Mouse (Mus musculus) retina, postnatal 1 day (tissue): ENCODE data around the gene Tmem56.
A peak's percentile ranks its signal among the peaks of the same experiment; 100 is the strongest.

ENCODE experiments used
- DNase-seq: peaks from one replicate; pipeline ENCODE4 v3.0.0-alpha.2; 2012

Gene Tmem56

DNA sequence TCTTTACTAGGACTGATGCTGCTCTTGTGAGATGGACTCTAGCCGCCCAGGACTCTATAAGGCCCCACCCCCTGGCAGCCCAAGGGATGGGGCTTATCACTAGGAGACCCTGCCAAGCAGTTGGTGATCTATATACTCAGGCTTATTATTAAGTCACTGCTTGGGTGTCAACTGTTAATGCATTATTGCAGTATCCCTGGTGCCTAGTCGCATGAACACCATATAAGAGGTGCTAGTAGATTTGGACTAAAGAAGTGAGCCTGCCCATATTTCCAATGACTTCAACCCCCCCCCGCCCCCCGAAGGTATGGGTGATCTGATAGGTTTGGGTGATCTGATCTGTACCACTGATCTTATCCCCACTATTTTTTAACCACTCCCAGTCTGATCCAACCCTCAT is at the start of gene Tmem56:
TSS of gene Tmem56 (minus strand) at position 101 of the 400 bp plus-strand sequence.
- no peak for DNase-seq

DNA sequence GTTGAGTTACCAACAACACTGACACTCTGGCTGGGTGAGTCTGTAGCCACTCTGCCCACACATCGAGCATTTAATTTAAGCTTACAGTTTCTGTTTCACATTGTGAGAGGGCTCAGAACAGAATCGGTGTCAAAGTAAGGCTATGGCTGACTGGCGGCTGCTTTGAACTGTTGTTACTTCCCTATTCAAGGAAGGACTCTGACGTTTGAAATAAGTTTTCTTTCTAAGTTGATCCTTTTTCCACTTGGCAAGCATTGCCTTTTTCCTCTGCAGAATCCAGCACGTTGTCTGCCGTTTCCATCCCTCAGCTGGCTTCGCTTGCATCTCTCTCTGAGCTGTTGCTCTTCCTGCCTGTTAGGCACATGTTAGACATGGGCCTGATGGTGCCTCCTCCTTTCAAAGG is 47.3 kb upstream of the Tmem56 start:
- no peak for DNase-seq

DNA sequence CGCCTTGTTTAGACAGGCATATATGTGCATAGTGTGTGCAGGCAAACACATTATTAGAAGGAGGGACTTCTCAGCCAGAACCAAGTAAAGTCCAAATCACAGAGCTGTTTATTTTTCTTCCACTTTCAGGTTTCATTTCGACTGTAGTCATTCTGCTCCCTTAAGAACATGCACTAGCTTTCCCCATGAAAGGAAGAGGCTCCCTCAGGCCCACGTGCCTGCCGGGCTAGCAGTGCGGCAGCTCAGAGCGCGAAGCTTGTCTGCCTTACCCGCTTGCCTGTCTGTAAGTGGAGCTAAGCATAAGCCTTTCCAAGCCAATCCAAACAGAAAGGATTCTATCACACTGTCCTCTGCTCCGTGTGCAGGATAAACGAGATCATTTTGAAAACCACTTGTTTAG is 46.7 kb upstream of the Tmem56 start:
- no peak for DNase-seq

DNA sequence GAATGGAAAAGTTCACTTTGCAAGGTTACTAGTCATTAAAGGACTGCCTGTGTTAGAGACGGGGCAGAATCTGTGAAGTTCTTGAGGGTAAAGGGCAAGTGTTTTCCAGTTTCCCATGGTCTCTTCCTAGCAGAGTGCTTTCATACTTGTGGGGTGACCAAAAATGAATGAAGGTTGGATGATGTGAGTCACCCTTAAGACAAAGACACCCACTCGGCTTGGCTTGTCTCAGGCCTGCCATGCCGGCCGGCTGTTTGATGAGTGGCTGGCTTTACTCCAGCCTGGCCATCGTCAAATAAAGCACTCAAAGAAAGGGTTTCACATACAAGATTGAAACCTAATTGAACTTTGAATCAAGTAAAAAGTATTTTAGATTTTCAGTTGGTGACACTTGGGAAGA is 44.5 kb upstream of the Tmem56 start:
- no peak for DNase-seq

DNA sequence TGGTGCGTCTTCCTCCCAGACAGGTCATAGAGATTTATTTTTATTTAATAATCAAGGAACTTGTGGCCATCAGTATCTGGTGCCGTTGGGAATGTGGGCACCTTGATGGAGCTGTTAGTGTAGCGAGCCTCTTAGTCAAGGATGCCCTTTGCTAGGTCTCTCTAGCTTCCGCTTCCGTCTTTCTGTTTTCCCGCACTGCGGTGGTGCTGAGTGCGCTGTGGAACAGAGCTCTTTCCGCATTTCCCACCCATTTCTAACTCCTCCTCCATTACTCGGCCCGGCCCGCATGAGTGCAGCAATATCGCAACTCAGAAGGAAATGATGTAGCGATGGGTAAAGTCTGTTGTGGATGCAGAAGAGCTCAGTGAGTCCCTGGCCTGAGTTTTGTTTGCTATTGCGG is 40.5 kb upstream of the Tmem56 start:
- DNase-seq = no peak

DNA sequence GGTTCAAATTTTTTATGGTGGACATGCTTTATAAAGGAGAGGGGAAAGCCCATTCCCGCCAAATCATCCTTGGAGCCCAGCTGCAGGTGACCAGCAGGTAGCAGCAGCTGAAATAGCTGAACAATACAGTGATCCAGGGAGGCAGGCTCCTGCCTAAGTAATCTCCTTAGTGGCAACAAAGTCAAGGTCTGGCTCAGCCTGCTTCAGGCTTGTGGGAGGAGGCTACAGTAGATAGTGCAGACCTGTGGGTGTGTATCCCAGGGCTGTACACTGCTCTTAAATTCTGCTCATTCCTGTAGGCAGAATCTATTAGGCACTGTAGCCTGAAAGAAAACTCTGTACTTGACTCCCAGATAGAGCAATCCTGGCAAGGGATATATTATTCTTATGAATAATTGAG is 38.0 kb upstream of the Tmem56 start:
- no peak for DNase-seq

DNA sequence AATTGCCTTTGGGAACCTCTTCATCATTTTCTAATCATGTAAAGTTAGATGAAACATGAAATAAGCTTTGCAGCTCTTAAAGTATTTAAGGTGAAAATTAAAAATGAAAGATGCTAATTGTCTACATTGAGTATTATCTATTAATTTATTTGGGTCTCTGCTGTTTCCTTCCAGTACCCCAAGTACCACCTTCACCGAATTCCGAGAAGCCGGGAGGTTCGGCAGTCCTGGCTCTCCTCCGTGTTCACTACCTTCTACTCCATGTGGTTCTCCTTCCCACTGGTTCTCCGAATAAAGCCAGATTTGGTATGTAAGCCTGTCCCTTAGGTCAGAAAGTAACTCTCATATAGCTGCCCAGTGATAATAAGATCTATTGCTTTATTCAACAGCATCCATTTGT is 37.0 kb upstream of the Tmem56 start:
- no peak for DNase-seq

DNA sequence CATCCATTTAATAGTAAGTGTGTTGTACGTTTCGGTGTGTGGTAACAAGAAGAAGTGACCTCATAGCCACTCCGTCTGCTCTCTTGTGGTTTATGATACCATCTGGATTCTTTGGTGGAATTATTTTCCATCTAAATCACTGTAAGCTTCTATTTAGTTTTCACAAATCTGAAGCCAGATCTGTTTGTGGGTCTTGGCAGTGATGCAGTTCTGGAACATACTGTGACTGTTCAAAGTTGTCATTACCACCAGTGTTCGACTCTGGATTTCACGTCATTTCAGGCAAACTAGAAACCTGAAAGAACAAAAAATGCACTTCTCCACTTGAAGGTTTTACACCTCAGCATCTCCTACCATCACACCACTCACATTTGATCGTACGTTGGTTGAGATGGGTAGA is 32.6 kb upstream of the Tmem56 start:
- DNase-seq = no peak

DNA sequence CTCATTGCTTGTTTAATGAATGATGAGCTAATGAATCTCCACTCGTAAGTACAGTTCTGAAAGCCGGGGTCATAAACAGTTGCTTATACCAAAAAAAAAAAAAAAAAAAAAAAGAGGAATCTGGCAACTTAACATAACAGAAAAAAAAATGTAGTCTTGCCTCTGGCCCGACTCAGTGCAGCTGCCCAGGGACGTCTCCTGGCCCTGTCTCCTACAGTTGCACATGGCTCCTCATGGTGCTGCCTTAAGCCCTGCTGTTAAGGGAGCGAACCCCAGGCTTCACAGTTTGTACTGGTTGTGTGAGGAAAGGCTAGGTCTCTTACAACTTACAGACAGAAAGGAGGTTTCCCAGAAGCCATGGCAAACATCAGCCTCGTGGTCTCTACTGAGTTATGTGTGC is 31.3 kb upstream of the Tmem56 start:
- no peak for DNase-seq

DNA sequence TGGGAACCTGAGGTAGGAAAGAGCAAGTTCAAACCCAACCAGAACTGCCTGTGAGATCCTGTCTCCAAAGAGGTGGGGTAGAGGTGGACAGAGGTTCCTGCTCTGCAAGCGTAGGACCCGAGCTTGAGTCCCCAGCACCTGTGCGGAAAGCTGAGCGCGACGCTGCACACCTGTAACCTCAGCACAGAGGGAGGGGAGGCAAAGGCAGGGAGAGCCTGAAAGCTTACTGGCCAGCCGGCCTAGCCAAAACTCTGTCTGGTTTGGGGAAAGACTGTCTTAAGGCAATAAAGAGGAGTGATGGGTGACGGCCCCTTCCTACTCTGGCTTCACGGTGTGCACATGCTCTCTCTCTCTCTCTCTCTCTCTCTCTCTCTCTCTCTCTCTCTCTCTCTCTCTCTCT is 30.1 kb upstream of the Tmem56 start:
- no peak for DNase-seq

DNA sequence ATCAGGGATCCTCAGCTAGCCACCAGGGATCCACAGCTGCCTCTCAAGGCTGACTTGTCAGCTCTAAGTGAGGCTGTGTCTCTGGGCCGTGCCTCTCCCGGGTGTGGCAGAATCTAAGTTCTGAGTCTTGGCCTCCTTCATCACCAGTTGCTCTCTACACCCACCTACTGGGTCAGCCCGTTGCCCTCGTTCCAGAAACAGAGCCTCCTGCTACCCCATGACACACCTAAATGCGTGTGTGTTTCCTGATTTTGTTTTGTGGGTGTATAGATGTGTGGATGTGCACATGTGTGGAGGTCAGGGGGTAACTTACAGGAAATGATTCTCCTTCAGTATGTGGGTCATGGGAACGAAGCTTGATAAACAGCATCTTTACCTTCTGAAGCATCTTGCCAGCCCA is 29.5 kb upstream of the Tmem56 start:
- no peak for DNase-seq

DNA sequence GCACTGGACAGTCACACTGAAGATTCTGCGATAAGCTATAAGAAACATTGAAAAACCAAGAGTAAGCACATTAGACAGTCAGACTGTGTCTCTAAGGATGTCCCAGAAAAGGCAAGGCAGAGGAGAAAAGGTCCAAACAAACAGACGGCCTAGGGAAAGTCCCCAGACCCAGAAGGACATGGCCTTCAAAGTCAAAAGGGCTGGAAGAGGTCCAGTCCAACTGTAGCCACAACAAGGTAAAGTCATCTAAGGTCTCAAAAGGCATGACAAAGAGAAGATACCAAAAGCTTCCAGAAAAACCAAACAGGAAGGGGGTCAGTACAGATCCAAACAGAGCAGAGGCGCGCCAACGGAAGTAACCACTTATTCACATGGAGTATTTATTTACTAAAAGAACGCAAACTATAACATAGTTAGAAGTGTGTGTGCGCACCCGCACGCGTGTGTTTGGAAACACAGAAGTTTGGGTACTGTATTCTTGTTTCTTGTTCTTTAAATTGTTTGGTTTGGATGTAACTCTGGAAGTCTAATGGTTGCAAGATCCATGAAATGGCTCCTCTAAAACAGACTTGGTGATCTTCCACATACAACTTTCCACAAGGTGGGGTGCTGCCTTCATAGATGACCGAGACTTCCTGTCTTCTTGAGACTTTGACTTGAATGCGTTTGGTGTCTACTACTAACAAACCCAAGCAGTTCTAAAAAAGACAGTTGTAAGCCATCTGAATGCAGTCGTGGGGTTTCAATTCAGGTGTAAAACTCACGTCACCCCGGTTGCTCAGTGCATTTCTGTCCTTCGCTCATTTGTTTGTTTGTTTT is 27.2 kb upstream of the Tmem56 start:
- no peak for DNase-seq

DNA sequence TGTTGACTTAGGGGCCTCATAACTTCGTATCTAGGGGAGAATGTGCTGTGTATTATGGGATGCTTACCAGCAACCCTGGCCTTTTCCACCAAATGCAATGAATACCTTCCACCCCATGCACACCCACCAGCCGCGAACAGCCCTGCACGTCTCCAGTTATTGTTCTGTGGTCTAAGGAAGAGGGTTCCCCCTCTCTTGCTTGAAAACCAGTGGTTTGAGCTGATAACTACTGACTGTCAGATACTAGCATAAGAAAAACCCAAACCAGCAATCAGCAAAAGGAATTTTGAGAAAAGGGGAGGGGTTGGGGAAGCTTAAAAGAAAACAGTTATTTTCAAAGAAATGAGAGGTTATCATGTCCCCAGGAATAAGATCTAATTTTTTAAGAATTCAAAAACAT is 26.5 kb upstream of the Tmem56 start:
- DNase-seq = no peak

DNA sequence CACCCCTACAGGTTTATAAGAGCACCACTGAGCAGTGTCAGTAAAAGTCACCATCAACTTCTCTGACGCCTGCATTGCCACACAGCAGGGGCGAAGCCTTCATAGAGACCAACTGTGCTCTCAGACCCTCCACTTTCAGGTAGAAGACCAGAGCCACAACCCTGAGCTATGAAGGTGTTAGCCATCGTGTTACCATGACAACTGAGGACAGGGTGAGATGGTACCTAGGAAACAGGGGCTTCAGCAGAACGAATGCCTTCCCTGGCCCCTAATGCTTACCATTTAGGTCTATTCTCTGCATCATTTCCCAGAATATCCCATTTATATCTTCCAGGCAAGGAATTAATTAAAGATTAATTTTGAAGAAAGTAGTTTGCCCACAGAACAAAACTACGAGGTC is 26.0 kb upstream of the Tmem56 start:
- no peak for DNase-seq

DNA sequence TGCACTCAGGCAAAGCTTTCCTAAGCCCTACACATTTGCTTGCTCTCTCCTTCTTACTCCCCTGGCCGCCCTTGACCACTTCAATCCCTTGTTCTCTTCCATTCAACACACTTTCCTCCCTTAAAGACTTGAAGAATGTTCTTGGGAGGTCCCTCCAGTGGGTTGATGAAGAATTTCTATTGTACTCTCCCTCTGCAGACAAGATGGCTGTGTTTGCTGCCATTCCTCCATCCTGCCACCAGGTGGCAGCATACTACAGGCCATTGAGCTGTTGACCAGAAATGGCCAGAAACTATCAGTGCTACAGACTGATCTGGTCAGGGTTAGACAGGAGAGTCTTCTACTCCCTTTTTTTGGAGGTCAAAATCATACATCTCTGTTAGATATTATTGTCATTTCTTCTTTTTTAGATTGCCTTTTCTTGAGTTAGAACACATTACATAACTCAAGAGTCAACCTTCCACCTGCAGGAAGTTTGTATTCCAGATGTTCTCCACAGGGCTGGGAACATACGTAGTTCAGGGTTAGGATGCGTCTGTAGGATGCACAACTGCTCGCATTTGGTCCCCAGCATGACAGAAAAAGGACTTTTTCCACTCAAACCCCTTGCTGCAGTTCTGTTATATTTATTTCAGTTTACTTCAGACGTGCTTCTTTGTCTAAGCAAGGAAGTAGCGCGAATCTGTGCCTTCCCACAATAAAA is 24.8 kb upstream of the Tmem56 start:
- DNase-seq = peak; percentile 87

DNA sequence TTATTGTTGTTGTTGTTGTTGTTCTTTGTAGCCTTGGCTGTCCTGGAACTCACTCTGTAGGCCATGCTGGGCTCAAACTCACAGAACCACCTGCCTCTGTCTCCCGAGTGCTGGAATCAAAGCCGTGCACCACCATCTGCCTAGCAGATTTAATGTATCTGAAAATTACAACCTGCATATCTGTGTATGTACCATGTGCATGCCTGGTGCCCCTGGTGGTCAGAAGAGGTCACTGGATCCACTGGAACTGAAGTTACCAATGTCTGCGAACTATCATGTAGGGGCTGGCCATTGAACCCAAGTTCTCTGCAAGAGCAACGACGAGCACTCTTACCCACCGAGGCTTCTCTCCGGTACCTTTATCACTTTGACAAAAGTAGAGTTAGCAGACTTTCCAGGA is 23.7 kb upstream of the Tmem56 start:
- DNase-seq = peak; percentile 21

DNA sequence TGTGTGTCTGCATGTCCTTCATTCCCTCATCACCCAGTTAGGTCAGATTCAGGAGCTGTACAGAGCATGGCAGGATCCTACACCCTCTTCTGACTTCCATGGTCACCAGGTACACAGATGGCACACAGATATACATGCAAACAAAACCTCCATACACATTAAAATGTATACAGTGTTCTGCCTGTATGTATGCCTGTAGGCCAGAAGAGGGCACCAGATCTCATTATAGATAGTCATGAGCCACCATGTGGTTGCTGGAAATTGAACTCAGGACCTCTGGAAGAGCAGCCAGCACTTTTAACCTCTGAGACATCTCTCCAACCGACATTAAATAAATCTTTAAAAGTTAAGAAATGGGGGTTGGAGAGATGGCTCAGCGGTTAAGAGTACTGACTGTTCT is 11.3 kb upstream of the Tmem56 start:
- DNase-seq = no peak

DNA sequence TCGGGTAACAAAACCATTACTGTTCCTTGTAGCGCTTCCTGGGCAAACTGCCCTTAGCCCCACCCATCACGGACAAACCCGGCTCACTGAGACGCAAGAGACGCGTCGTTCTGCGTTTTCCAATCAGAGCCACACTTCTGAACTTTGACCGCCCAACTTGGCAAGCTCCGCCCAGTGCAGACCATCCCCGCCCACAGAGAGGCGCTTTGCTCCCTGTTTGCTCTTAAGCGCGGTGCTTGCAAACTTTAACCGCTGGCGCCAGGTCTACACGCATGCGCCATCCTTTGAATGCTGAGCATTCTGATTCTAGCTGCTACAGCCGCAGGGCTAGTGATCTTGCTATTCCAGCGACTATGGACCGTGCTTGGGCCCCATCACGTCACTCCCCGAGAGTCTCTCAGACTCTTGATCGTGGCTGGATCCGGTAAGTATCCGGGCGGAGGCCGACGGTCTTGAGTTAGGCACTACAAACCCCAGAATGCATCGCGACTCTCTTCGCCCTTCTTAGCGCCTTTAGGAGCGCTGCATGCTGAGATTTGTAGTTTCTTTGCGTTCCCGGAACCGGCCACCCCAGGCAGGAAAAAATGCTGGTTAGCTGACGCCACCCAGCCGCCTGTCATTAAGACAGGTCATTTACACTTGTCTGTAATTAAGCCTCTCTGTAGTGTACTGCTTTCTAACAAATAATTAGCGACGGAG is 8.8 kb upstream of the Tmem56 start, which contains the start of gene Alg14:
TSS of gene Alg14 (plus strand) at position 214 of the 699 bp plus-strand sequence.
- peak; percentile 98 for DNase-seq

DNA sequence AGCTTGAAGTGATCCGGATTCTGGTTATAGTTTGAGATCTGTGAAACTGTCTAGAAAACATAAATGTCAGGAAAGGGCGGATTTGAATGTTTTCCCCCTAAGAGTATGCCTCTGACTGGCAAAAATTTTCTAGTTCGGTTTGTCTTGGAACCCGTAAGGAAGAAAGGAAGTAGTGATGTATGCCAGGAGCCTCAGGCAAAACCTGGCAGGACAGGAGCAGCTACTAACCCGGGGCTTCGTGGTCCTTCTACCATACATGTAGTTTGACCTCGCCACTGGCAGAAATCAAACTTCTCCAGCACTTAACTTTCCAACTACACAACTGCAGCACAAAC is 8.3 kb upstream of the Tmem56 start:
- DNase-seq = no peak

DNA sequence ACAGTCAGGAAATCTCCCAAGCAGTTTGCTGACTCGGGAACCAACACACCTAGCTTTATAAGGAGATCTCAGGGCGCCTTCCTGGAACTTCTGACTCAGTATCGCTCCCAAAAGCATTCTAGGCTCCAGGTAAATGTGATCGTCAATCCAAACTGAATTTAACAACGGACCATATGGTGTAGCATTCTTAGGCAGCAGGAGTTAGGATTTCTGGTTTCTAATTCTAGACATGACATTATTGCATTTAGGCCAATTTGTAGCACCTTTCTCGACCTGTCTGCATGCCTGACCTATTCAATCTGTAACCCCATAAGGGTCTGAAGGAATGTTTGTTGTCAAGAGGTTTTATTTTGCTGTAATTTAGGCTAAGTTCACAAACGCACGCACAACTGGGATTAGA is 7.8 kb upstream of the Tmem56 start:
- DNase-seq = no peak

DNA sequence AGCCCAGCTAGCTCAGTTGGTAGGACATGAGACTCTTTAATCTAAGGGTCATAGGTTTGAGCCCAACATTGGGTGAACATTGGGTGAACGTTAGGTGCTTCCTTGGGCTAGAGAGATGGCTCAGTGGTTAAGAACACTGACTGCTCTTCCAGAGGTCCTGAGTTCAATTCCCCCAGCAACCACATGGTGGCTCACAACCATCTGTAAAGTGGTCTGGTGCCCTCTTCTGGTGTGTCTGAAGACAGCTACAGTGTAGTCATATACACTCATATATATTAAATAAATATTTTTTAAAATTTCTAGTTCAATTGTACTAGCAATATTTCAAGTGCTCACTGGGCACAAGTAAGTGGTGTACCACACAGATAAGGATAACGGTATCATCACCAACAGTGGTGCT is 4.3 kb upstream of the Tmem56 start:
- no peak for DNase-seq

DNA sequence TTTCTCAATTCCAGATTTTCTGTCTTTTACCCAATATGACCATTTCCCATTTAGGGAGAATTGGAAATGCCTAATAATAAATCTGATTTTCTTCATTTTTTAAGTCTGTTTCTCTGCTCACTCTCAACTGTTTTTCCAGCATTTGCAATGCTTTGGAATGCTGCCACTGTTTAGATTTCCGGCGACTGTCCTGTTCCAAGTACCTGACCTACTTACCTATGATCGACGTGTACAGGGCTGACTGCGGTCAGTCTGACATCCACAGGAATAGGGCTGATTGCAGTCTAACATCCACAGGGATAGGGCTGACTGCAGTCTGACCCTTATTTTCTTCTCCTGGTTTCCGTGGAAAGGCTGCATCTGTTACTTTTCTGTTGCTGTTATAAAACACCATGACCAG is 2.3 kb upstream of the Tmem56 start:
- DNase-seq = no peak

DNA sequence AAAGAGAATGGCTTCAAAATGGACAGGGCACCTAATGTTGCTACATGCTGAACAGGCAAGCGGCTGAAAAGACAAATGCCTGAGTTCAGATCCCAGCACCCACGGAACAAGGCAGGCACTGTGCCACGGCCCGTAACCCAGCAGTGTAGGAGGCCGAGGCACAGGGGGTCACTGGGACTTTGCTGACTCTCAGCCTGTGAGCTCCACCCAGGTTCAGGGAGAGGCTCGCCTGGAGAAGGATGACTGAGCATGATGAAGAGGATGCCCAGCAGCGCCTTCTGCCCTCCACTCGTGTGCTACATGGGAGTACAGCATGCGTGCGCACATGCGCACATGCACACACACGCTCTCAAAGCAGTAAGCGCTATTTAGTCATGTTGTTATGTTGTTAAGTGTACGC is 3.2 kb downstream of the Tmem56 start:
- no peak for DNase-seq

DNA sequence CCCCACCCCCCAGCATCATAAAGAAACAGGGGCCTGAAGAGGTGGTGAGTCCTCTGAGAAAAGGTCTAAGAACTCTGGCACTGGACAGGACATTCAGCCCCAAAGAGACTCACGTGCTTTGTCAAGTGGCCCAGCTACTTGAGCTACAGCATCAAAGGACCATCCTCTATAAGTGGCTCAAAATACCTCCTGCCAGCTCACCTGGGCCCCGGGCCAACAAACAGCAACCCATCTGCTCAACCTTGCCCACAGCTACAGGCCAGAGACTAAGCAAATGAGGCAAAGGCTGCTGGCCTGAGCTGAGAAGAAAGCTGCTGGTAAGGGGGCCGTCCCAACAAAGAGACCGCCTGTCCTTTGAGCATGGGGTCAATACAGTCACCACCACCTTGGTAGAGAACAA is 5.3 kb downstream of the Tmem56 start:
- DNase-seq = no peak
